Comparison of ENCODE assay signal across 17 mouse cellular contexts in genomic region chr13:31327511-31327951, GRCm38 (mm10).
A peak's percentile ranks its signal among the peaks of the same experiment; 100 is the strongest.
DNase-seq lines count a peak whose midpoint lies in the region; ATAC-seq and TF ChIP-seq lines count a peak whose summit lies in the region.
"Had no signal": no experiment of that assay in that cellular context is flagged by ENCODE, and none has a peak within 500 bp of the region (broad histone marks: within the 10 kb centered on the region; RNA-seq: fewer than 3 reads in every experiment).

No protein-coding gene starts in this region.

- no peaks in the 10 kb centered on the region for H3K36me3 ChIP-seq in kidney, postnatal 0 days (ENCODE audit: insufficient read depth, low read length)
- no peaks in the 10 kb centered on the region for H3K36me3 ChIP-seq in stomach, embryonic 16.5 days (ENCODE audit: control insufficient read depth, insufficient read depth, low read length)
- H3K36me3 ChIP-seq: kidney, embryonic 15.5 days; liver, embryonic 13.5 days; midbrain, embryonic 12.5 days had no signal

- TF ChIP-seq CTCF in kidney, postnatal 0 days (IDR thresholded peaks at IDR 0.05; ENCODE audit: low read depth) = no peak

- 59% methylated on average over 7 of the region's 7 CpGs for WGBS in kidney, postnatal 0 days
- WGBS in stomach, embryonic 16.5 days = 56% methylated on average over 7 of the region's 7 CpGs

- no peak overlapping the region for H3K9ac ChIP-seq in kidney, postnatal 0 days (ENCODE audit: low read depth, low read length)
- no peak overlapping the region for H3K9ac ChIP-seq in stomach, embryonic 16.5 days (ENCODE audit: low read length)
- H3K9ac ChIP-seq: forebrain, postnatal 0 days; kidney, embryonic 15.5 days; liver, embryonic 13.5 days; midbrain, embryonic 12.5 days had no signal

- no peak overlapping the region for H3K27ac ChIP-seq in kidney, postnatal 0 days
- peak overlapping the region; percentile 87 for H3K27ac ChIP-seq in stomach, embryonic 16.5 days (ENCODE audit: low read length)
- H3K27ac ChIP-seq: hindbrain, postnatal 0 days; kidney, embryonic 15.5 days; layer of hippocampus, adult 2 months; left cerebral cortex, adult 2 months; liver, embryonic 13.5 days; midbrain, embryonic 12.5 days had no signal

- peaks cover 9% of the 10 kb centered on the region for H3K4me1 ChIP-seq in kidney, postnatal 0 days (replicated peaks; ENCODE audit: insufficient read depth, low read length)
- peaks cover 7% of the 10 kb centered on the region for H3K4me1 ChIP-seq in stomach, embryonic 16.5 days (ENCODE audit: control insufficient read depth, insufficient read depth, low read length)
- H3K4me1 ChIP-seq: liver, embryonic 13.5 days; midbrain, embryonic 12.5 days had no signal

- peak; percentile 16 for DNase-seq in kidney, postnatal 0 days (ENCODE audit: low spot score)
- DNase-seq in kidney, adult 9 months = no peak
- DNase-seq in NIH3T3 (ENCODE audit: low read depth) = peak; percentile 47
- DNase-seq in fat pad, adult 2 months (ENCODE audit: extremely low read depth, low read depth, low spot score) = peak; percentile 40
- DNase-seq in layer of hippocampus, adult 18-20 months (ENCODE audit: low spot score in 2 of 2) = no peak
- no peak for DNase-seq in thymus, adult 18-20 months
- DNase-seq: cerebellum, adult 8-10 months; forebrain, postnatal 0 days; heart, postnatal 10 days; liver, embryonic 13.5 days; thymus, postnatal 14 days had no signal

- no peaks in the 10 kb centered on the region for H3K9me3 ChIP-seq in kidney, postnatal 0 days (replicated peaks; ENCODE audit: low read length)
- H3K9me3 ChIP-seq in stomach, embryonic 16.5 days (replicated peaks; ENCODE audit: control insufficient read depth, low read length) = no peaks in the 10 kb centered on the region
- H3K9me3 ChIP-seq: kidney, embryonic 15.5 days; liver, embryonic 13.5 days; midbrain, embryonic 12.5 days had no signal

- no peak overlapping the region for H3K4me3 ChIP-seq in kidney, postnatal 0 days (replicated peaks; ENCODE audit: low read depth, low read length)
- no peak overlapping the region for H3K4me3 ChIP-seq in stomach, embryonic 16.5 days (replicated peaks; ENCODE audit: low read length)
- H3K4me3 ChIP-seq: kidney, embryonic 15.5 days; layer of hippocampus, adult 2 months; left cerebral cortex, adult 2 months; liver, embryonic 13.5 days; midbrain, embryonic 12.5 days had no signal

- no peak for ATAC-seq in kidney, postnatal 0 days (replicated peaks; ENCODE audit: low FRiP score, low read depth)
- peak; percentile 90 for ATAC-seq in stomach, embryonic 16.5 days (ENCODE audit: insufficient read depth, low FRiP score)
- ATAC-seq: forebrain, postnatal 0 days; hindbrain, postnatal 0 days had no signal

- no peaks in the 10 kb centered on the region for H3K27me3 ChIP-seq in kidney, postnatal 0 days (ENCODE audit: insufficient read depth, low read length)
- H3K27me3 ChIP-seq in stomach, embryonic 16.5 days (ENCODE audit: control insufficient read depth, insufficient read depth, low read length) = no peaks in the 10 kb centered on the region
- H3K27me3 ChIP-seq: kidney, embryonic 15.5 days; liver, embryonic 13.5 days; midbrain, embryonic 12.5 days had no signal

- H3K4me2 ChIP-seq in kidney, postnatal 0 days (ENCODE audit: low read length) = no peak overlapping the region
- no peak overlapping the region for H3K4me2 ChIP-seq in stomach, embryonic 16.5 days (ENCODE audit: low read depth, low read length)
- H3K4me2 ChIP-seq: kidney, embryonic 15.5 days; liver, embryonic 13.5 days; midbrain, embryonic 12.5 days had no signal

Comparison
In these comparisons a context has a peak if more than half of its experiments do, and no peak if none do; other contexts are left out.
1. DNase-seq: peak in kidney, postnatal 0 days (single experiment), NIH3T3 (single experiment) and fat pad, adult 2 months (single experiment); none in kidney, adult 9 months (single experiment), layer of hippocampus, adult 18-20 months (0 of 2) and thymus, adult 18-20 months (0 of 2).